Mouse (Mus musculus): ENCODE results near the gene Ndufb8. TPM values are rescaled to one million over a fixed set of nuclear protein-coding genes. Genes with fewer than 3 reads are reported as not detected.

Gene Ndufb8
- polyA plus RNA-seq, 1 experiment from 2014 or later, result 667 TPM

DNA sequence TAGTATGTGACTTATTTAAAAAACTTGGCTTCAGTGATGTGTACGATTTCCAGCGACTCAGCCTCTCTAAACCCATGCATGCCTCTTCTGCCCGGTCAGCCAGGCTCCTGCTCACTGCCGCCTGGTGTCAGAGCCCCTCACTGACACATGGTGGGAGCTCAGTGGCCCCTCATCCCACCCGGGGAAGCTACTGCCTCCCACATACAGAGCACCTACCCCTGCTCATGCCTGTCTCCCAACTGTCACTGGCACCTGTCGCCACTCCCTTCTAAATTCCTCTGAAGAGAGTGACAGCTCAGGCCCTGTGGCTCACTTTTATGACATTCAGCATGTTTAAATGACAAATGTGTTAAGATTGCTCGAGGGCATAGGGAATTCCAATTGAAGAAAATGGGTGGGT is 21.0 kb upstream of the Ndufb8 start:
- Histone ChIP-seq H3K27ac (ENCODE audit: low read length) (no peak overlapping the region), H3K9ac (ENCODE audit: low read depth, low read length) (no peak overlapping the region), H3K27me3 (replicated peaks; ENCODE audit: control insufficient read depth, insufficient read depth, low read length) (no peaks in the 10 kb centered on the region), H3K36me3 (ENCODE audit: control insufficient read depth, insufficient read depth, low read length) (no peaks in the 10 kb centered on the region; the same call in 1 of the 2 replicates), H3K9me3 (ENCODE audit: control insufficient read depth, low read length) (no peaks in the 10 kb centered on the region), H3K4me2 (ENCODE audit: low read depth, low read length) (no peak overlapping the region), H3K4me3 (ENCODE audit: low read length) (no peak overlapping the region), H3K4me1 (ENCODE audit: control insufficient read depth, insufficient read depth, low read length) (no peaks in the 10 kb centered on the region)
- ATAC-seq, result no peak
- WGBS, result 57% methylated on average over 7 of the region's 7 CpGs

DNA sequence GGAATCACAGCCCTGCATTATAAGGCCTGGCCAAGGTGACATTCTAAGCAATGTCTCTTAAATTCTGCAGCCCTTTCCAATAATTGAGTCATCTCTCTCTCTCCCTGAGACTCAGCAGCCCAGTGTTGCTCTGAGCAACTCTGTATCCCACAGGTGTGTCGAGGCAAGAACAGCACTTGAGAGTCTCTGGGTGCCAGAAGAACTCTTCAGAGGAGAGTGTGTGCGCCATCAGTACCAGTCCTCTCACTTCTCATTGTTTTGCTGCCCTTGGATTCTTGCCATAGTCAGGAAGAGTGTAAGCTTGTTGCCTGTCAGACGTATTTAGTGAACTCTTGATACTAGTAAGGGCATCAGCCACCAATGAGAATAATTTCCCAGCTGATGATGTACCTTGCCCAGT is 12.5 kb upstream of the Ndufb8 start:
- Histone ChIP-seq H3K36me3 (ENCODE audit: control insufficient read depth, insufficient read depth, low read length) (peaks cover 16% of the 10 kb centered on the region), H3K4me1 (ENCODE audit: control insufficient read depth, insufficient read depth, low read length) (peaks cover 19% of the 10 kb centered on the region), H3K4me3 (ENCODE audit: low read length) (no peak overlapping the region), H3K9ac (ENCODE audit: low read depth, low read length) (no peak overlapping the region), H3K4me2 (ENCODE audit: low read depth, low read length) (no peak overlapping the region), H3K9me3 (ENCODE audit: control insufficient read depth, low read length) (no peaks in the 10 kb centered on the region), H3K27ac (ENCODE audit: low read length) (no peak overlapping the region), H3K27me3 (replicated peaks; ENCODE audit: control insufficient read depth, insufficient read depth, low read length) (no peaks in the 10 kb centered on the region)
- no peak for ATAC-seq
- WGBS, result 86% methylated on average over 3 of the region's 3 CpGs

DNA sequence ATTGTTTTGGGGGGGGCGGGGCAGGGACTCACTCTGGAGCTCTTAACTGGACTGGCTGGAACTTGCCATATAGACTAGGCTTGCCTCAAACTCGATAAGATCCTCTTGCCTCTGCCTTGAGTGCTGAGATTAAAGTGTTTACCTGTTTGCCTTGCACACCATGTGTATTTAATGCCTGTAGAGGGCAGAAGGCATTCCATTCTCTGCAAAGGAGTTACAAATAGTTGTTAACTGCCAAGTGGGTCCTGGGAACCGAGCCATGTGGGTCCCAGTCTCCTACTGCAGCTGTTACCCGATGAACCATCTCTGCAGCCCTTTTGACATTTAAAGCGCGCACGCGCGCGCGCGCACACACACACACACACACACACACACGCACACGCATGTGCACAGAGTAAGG is 8.8 kb upstream of the Ndufb8 start:
- no peak overlapping the region for H3K27ac ChIP-seq (ENCODE audit: low read length)
- peaks cover 12% of the 10 kb centered on the region for H3K36me3 ChIP-seq (ENCODE audit: control insufficient read depth, insufficient read depth, low read length)
- H3K4me2 ChIP-seq (ENCODE audit: low read depth, low read length), result 0 out of 2 replicates have a peak overlapping the region, but pooled peaks have one; percentile 88
- H3K9ac ChIP-seq (ENCODE audit: low read depth, low read length), result no peak overlapping the region
- no peak overlapping the region for H3K4me3 ChIP-seq (ENCODE audit: low read length)
- ATAC-seq, result no peak
- peaks cover 19% of the 10 kb centered on the region for H3K4me1 ChIP-seq (ENCODE audit: control insufficient read depth, insufficient read depth, low read length)
- H3K27me3 ChIP-seq (replicated peaks; ENCODE audit: control insufficient read depth, insufficient read depth, low read length), result no peaks in the 10 kb centered on the region
- no peaks in the 10 kb centered on the region for H3K9me3 ChIP-seq (ENCODE audit: control insufficient read depth, low read length)
- 88% methylated on average over 14 of the region's 14 CpGs for WGBS

DNA sequence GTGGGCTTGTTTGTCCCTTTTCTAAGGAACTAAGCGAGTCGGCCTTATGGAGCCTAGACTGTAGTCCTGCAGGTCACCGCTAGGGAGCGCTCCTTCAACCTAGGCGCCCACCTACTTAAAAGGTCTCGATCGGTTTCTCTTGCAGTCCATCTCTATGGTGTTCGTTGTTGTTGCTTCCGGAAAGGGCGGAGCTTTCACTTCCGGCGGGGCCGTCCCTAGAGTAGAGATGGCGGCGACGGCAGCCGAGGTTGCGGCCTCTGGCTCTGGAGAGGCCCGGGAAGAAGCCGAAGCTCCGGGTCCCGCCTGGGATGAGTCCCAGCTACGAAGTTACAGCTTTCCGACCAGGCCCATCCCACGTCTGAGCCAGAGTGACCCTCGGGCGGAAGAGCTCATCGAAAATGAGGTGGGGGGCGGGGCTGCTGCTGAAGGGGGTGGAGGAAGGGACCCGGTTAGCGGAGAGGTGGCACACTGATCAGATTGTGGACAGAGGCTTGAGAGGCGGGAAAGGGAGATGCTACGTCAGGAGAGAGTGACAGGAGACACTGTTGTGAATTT is 7.5 kb upstream of the Ndufb8 start, which contains the start of gene Hif1an:
TSS of gene Hif1an (plus strand) at position 199 of the 555 bp plus-strand sequence.
- peak; percentile 99 for ATAC-seq
- Histone ChIP-seq H3K36me3 (ENCODE audit: control insufficient read depth, insufficient read depth, low read length) (peaks cover 10% of the 10 kb centered on the region), H3K4me2 (ENCODE audit: low read depth, low read length) (peak within 1 kb of the TSS; percentile 88), H3K9ac (ENCODE audit: low read depth, low read length) (peak within 1 kb of the TSS; percentile 88), H3K27ac (ENCODE audit: low read length) (peak within 1 kb of the TSS; percentile 70), H3K4me1 (ENCODE audit: control insufficient read depth, insufficient read depth, low read length) (peaks cover 19% of the 10 kb centered on the region), H3K27me3 (replicated peaks; ENCODE audit: control insufficient read depth, insufficient read depth, low read length) (no peaks in the 10 kb centered on the region), H3K4me3 (ENCODE audit: low read length) (peak within 1 kb of the TSS; percentile 86), H3K9me3 (ENCODE audit: control insufficient read depth, low read length) (no peaks in the 10 kb centered on the region)
- WGBS, result under 1% methylated on average over 33 of the region's 33 CpGs

DNA sequence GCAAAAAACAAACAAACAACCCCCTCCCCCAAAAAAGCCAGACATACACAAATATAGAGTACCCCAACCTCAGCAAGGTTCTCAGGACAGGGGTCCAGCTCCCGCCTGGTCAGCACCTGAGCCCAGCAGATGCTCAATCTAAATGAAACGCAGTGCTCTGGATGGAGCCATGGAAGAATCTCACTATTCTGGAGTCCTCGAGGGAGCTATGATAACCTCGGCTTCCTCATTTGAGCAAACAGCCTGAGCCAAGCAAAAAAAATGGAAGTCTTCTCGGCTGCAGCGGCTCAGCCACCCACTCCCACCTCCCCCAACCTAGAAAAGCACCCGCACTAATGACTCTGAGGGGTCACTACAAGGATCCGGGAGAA is 765 bp downstream of the Ndufb8 start:
- Histone ChIP-seq H3K4me3 (ENCODE audit: low read length) (peak overlapping the region; percentile 74), H3K4me2 (ENCODE audit: low read depth, low read length) (peak overlapping the region; percentile 69), H3K36me3 (ENCODE audit: control insufficient read depth, insufficient read depth, low read length) (peaks cover 22% of the 10 kb centered on the region), H3K9me3 (ENCODE audit: control insufficient read depth, low read length) (no peaks in the 10 kb centered on the region), H3K27ac (ENCODE audit: low read length) (no peak overlapping the region), H3K4me1 (ENCODE audit: control insufficient read depth, insufficient read depth, low read length) (peaks cover 5% of the 10 kb centered on the region), H3K9ac (ENCODE audit: low read depth, low read length) (peak overlapping the region; percentile 93), H3K27me3 (replicated peaks; ENCODE audit: control insufficient read depth, insufficient read depth, low read length) (no peaks in the 10 kb centered on the region)
- ATAC-seq, result peak; percentile 54
- 3% methylated on average over 8 of the region's 8 CpGs for WGBS

DNA sequence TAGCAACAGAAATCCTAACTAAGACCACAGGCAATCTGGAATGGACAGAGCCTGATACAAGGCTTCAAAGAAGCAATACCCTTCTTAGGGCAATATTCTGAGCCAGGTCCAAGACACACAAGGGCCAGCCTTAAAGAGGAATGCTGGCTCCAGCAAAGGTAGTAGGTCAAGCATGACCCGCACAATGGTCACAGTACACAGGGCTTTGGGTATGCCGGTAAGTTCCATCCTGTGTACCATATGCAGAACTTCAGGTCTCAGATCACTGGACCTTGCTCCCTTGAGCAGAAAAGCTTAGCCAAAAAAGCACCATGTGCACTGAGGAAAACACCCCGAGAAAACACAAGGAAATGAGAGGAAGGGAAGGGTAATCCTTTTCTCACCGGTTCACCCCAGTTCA is 2.0 kb downstream of the Ndufb8 start:
- WGBS, result 94% methylated on average over 4 of the region's 4 CpGs
- Histone ChIP-seq H3K9me3 (ENCODE audit: control insufficient read depth, low read length) (no peaks in the 10 kb centered on the region), H3K4me1 (ENCODE audit: control insufficient read depth, insufficient read depth, low read length) (peaks cover 5% of the 10 kb centered on the region), H3K27ac (ENCODE audit: low read length) (no peak overlapping the region), H3K36me3 (ENCODE audit: control insufficient read depth, insufficient read depth, low read length) (peaks cover 27% of the 10 kb centered on the region), H3K27me3 (replicated peaks; ENCODE audit: control insufficient read depth, insufficient read depth, low read length) (no peaks in the 10 kb centered on the region), H3K9ac (ENCODE audit: low read depth, low read length) (no peak overlapping the region), H3K4me2 (ENCODE audit: low read depth, low read length) (no peak overlapping the region), H3K4me3 (ENCODE audit: low read length) (no peak overlapping the region)
- no peak for ATAC-seq

DNA sequence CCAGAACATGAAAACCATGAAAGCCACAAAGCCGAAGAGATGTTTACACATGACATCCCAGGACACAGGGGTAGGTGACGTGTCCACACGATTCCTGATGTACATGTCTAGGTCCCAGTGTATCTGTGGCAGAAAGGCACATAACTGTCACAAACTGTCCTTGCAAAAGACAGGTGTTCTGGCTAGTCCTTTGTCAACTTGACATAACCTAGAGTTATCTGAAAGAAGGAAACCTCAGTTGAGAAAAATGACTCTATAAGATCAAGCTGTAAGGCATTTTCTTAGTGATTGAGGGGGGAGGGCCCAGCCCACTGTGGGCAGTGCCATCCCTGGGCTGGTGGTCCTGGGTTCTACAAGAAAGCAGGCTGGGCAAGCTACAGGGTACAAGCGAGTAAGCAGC is 2.5 kb downstream of the Ndufb8 start, which contains the start of gene Gm20538:
TSS of gene Gm20538 (minus strand) at position 101 of the 400 bp plus-strand sequence.
- 98% methylated on average over 4 of the region's 4 CpGs for WGBS
- no peaks in the 10 kb centered on the region for H3K27me3 ChIP-seq (replicated peaks; ENCODE audit: control insufficient read depth, insufficient read depth, low read length)
- H3K4me1 ChIP-seq (ENCODE audit: control insufficient read depth, insufficient read depth, low read length), result peaks cover 5% of the 10 kb centered on the region
- peaks cover 27% of the 10 kb centered on the region for H3K36me3 ChIP-seq (ENCODE audit: control insufficient read depth, insufficient read depth, low read length)
- ATAC-seq, result no peak
- no peak within 1 kb of the TSS for H3K4me2 ChIP-seq (ENCODE audit: low read depth, low read length)
- H3K4me3 ChIP-seq (ENCODE audit: low read length), result no peak within 1 kb of the TSS
- no peak within 1 kb of the TSS for H3K27ac ChIP-seq (ENCODE audit: low read length)
- no peak within 1 kb of the TSS for H3K9ac ChIP-seq (ENCODE audit: low read depth, low read length)
- H3K9me3 ChIP-seq (ENCODE audit: control insufficient read depth, low read length), result no peaks in the 10 kb centered on the region

DNA sequence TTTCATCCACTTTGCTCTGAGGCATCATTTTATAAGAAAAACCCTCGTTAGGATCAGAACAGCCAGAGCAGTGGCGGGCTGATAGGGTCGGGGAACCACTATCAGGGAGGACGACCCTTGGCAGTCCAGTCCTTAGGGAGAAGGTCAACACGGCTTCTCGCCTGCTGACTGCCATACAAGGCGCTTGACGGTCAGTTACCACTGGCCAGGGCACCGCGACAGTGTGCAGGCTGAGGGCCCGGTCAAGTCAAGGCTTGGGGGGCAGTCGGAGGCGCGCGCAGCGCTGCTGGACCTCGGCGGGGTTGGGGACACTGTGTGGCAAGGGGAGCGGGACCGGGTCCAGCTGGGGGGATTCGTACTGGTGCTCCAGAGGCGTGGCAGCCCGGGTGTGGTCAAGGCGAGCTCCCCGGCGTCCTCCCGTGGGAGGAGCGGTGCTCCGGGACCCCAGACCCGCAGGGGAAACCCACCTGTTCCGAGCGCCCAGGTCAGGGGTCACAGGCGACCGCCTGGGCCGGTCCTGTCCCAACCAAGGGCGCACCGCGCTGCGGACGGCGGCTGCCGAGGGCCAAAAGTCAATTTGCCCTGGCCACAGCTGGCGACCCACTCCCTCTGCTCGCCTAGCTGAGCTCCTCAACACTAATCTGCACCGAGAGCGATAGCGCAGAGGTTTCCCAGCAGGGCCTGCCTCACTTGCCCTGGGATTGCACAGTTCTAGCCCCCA is 9.8 kb downstream of the Ndufb8 start, which contains the start of gene Sec31b:
TSS of gene Sec31b (minus strand) at position 544 of the 721 bp plus-strand sequence.
- WGBS, result 1% methylated on average over 47 of the region's 47 CpGs
- peak within 1 kb of the TSS; percentile 98 for H3K4me2 ChIP-seq (ENCODE audit: low read depth, low read length)
- no peaks in the 10 kb centered on the region for H3K4me1 ChIP-seq (ENCODE audit: control insufficient read depth, insufficient read depth, low read length)
- peak within 1 kb of the TSS; percentile 70 for H3K9ac ChIP-seq (ENCODE audit: low read depth, low read length)
- H3K4me3 ChIP-seq (ENCODE audit: low read length), result peak within 1 kb of the TSS; percentile 55
- peak; percentile 69 for ATAC-seq
- H3K36me3 ChIP-seq (ENCODE audit: control insufficient read depth, insufficient read depth, low read length), result peaks cover 11% of the 10 kb centered on the region
- H3K27me3 ChIP-seq (replicated peaks; ENCODE audit: control insufficient read depth, insufficient read depth, low read length), result no peaks in the 10 kb centered on the region
- H3K9me3 ChIP-seq (ENCODE audit: control insufficient read depth, low read length), result peaks cover 5% of the 10 kb centered on the region; the same call in 1 of the 2 replicates
- no peak within 1 kb of the TSS for H3K27ac ChIP-seq (ENCODE audit: low read length)

DNA sequence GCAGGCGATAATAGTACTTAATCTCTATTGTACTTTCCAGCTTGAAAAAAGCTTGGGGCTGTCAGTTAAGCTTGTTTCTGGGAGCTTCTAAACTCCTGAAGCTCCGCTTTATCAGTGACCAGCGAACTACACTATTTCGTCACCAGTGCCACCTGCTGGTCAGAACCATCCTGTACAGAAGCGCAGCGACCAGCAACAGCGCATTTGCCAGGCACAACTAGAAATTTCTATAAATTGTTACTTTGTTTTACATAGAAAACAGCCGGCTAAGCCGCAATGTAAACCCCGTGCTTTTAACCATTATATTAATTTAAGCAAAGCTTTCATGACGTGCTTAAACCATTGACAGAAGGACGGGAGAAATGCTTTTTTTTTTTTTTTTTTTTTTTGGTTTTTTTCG is 10.5 kb downstream of the Ndufb8 start:
- 2% methylated on average over 13 of the region's 13 CpGs for WGBS
- H3K9me3 ChIP-seq (ENCODE audit: control insufficient read depth, low read length), result peaks cover 5% of the 10 kb centered on the region; the same call in 1 of the 2 replicates
- no peaks in the 10 kb centered on the region for H3K4me1 ChIP-seq (ENCODE audit: control insufficient read depth, insufficient read depth, low read length)
- no peak overlapping the region for H3K27ac ChIP-seq (ENCODE audit: low read length)
- peaks cover 6% of the 10 kb centered on the region; the same call in 1 of the 2 replicates for H3K36me3 ChIP-seq (ENCODE audit: control insufficient read depth, insufficient read depth, low read length)
- H3K4me3 ChIP-seq (ENCODE audit: low read length), result peak overlapping the region; percentile 55; the same call in 1 of the 2 replicates
- no peak overlapping the region for H3K9ac ChIP-seq (ENCODE audit: low read depth, low read length)
- H3K4me2 ChIP-seq (ENCODE audit: low read depth, low read length), result peak overlapping the region; percentile 98
- H3K27me3 ChIP-seq (replicated peaks; ENCODE audit: control insufficient read depth, insufficient read depth, low read length), result no peaks in the 10 kb centered on the region
- ATAC-seq, result peak; percentile 52; the same call in 1 of the 2 replicates

Measured in intestine, embryonic 16.5 days (tissue).